Mouse (Mus musculus) spleen, postnatal 10 days (tissue): Measurements from ENCODE around the gene Cabp4.

Experiments used
- DNase-seq, 2 experiments: peaks; one replicate each; pipeline ENCODE4 v3.0.0; 2021 to 2022; ENCODE audit warnings: low spot score in 2 of 2

Cabp4 gene

GRCm38 (mm10) chr19:4101466-4101865, 42.4 kb downstream of the Cabp4 start:
- DNase-seq: no peak

DNA sequence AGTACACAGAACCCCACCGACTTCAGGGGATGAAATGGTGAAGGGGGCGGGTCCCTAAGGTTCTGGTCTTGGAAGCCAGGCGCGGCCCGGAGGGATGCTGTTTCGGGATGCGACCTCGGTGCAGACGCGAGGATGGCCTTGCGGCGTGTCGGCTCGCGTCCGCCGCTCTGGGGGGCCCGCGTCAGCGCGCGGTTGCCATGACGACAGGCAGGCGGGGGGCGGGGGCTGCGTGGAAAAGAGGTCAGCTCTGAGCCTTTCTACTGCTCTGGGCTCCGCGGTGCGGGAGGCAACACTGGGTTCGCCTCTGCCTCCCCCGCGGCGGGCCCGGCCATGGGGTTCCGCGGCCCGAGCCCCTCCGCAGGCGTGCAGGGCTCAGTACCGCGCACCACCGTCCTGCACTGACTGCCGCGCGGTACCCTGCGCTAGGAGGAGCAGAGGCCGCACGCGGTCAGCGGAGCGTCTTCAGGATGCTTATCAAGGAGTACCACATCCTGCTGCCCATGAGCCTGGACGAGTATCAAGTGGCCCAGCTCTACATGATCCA, 43.0 kb downstream of the Cabp4 start:
- DNase-seq: peak; percentile 50 to 60

DNA sequence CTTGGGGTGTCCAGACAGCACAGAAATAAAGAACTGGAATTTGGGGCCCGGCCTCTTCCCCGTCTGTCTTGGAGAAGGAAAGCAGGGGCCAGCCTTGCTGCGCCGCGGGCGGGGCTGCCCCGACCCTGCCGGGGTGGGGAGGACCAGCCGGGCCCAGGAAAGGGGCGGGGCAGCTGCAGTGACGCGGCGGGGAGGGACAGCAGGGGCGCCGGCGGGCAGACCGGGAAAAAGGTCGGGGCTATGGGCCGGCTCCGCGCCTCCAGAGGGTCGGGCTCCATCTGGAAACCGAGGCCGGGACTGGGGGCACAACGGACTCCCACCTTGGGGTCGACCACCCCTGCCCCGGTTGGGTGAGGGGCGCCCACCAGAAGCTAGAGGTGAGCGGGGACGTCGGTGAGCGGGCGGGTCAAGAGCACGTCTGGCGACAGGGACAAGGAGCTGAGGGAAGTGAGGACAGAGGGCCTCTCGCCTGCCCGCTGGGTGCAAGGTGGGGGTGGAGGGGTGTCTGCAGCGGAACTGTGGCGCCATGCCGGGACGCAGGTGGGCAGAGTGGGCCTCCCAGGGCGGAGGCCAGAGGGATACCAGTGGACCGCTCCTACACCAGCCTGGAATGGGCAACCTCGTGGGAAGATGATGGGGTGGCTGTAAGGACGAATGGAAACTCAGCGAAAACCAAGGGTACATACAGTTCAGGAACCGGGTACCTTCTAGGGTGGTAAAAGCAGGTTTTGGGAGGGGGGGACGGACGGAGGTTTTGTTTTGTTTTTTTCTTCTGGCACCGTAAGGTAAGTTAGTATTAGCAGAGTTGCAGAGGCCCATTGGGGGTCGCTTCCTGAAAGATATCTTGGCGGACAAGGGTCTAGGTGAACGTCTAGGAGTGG, 43.8 kb downstream of the Cabp4 start, which contains the start of gene Pitpnm1:
Pitpnm1 (plus strand) TSS at position 162 of the 881 bp plus-strand sequence.
- DNase-seq: peak; percentile 89 to 90

DNA sequence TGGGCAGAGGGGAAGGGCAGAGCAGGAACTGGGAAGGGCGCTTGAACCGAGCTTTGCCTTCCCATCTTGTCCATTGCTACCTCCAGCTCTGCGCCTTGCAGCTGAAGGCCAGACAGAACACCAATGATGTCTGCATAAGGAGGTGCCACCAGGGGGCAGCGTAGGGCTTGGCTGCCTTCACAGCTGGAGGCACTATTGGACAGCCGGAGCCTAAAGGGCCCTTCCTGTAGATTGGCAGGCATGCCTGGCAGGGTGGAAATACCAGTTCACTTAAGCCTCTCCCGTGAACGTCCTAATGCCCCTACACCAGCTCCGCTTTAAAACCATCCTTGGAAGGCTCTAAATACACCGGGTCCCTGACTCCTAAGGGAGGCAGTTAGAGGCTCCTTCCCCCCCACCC, 44.8 kb downstream of the Cabp4 start:
- peak; percentile 96 to 98 for DNase-seq

GRCm38 (mm10) chr19:4098426-4098825, 45.4 kb downstream of the Cabp4 start:
- peak in 1 of 2 experiments; percentile 45 for DNase-seq

GRCm38 (mm10) chr19:4097441-4097825, 46.4 kb downstream of the Cabp4 start:
- peak in 1 of 2 experiments; percentile 90 for DNase-seq

DNA sequence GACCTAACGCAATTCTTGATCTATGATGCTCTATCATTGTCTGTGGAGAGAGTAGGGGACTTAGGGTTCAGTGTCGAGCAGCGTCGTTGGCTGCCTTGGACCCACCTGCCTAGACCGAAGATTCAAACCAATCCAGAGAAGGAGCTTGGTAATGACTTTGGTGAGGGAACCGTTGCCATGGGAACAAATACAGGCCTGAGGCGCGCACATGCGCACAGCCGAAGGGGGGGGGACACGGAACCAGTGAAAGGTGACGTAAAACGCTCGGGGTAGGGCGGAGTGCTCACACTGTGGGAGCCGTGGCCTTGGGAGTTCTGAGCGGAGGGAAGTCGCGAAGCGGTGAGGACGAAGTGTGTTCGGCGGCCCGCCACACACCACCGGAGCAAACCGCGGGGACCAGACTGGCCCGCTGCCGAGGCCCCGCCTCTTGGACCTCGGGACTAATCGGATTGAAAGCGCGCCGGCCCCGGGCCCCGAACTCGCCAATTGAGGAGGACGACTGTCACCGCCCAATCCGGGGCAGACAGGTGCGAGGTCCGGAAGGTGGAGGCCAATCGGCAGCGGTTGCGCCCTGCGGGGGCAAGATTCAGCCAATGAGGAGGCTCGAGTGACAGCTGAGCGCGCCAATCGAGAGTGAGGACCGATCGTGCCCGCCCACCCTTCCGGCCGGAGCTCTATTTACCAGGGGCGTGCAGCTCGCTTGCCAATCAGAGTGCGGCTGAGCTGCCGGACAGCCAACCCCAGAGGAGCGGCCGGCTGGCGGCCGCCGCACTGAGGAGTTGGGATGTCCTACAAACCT, 47.0 kb downstream of the Cabp4 start, which contains the start of gene Cdk2ap2:
Cdk2ap2 (plus strand) TSS at position 541 of the 799 bp plus-strand sequence.
- DNase-seq: peak; percentile 99 to 100

- no peak for DNase-seq
These were observed 48.0 kb downstream of the Cabp4 start for GRCm38 (mm10) chr19:4095802-4096201.

- peak in 1 of 2 experiments; percentile 9 for DNase-seq
These were observed 49.0 kb downstream of the Cabp4 start for GRCm38 (mm10) chr19:4094774-4095303.

GRCm38 (mm10) chr19:4094348-4094747, 49.5 kb downstream of the Cabp4 start:
- peak in 1 of 2 experiments; percentile 11 for DNase-seq

DNA sequence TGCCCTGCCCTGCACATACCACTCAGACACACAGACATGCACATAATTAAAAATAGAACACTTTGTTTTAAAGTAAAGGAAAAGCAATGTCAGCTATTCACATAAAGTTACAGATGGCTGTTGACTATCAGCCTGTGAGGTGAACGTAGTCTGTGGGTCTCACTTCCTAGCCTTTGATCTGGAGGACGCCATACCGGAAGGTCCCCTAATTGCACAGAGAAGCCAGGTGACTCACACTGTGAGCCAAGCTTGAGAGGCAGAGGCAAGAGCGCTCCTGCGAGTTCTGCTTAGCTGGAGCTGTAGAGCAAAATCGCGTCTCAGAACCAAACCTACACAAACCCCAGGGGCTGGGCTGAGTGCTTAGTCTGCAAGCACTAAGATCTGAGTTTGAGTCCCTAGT, 50.1 kb downstream of the Cabp4 start:
- DNase-seq: no peak

DNA sequence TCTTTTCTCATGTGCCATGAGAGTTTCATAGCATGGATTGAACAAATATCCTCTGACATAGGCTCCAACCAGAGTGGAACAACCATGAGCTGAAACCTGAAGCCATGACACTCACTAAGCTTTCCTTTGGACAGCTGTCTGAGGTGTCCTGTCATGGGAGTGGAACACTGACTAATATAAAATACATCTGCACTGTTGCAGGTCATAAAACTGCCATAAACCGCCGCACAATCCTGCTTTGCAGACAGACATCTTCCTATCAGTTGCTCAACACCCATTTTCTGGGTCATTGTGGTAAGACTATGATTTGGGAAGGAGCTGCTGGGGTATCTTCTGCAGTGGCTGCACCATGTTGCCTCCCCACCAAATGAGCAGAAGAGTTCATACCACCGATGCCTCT, 51.1 kb downstream of the Cabp4 start:
- DNase-seq: no peak

DNA sequence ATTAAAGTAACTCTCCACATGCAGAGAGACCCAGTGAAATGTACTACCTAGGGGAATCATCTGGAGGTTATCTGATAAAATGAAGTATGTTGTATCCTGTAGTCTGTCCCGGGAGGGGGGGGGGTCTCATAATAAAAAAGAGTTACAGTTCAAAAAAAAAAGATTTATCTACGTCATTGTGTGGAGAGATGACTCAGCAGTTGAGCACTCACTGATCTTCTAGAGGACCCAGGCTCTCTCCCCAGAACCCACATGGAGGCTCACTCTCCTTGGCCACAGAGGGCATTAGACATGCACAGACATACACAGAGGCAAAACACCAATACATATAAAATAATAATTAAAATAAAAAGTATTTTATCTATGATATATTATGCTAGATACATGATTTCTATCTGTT, 52.5 kb downstream of the Cabp4 start:
- no peak for DNase-seq

GRCm38 (mm10) chr19:4090446-4090845, 53.4 kb downstream of the Cabp4 start:
- no peak for DNase-seq

DNA sequence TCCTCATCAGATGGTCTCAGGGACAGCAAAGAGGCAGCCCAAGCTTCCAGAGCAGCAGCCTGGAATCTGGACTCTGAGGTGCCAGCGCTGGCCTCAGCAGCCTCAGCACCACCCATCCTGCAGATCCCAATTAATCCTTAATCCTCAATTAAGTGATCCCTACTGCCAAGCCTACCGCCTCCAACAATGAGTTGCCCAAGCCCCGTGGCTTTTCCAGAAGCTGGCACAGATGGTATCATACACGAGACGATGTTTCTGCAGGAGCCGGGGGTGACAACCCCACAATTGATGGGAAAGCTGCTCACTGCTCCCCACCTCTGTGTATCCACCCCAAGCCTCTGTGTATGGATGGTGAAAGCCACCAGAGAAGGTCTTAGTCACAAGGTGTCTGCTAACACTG, 54.7 kb downstream of the Cabp4 start:
- no peak for DNase-seq

GRCm38 (mm10) chr19:4088146-4088545, 55.7 kb downstream of the Cabp4 start:
- DNase-seq: no peak

DNA sequence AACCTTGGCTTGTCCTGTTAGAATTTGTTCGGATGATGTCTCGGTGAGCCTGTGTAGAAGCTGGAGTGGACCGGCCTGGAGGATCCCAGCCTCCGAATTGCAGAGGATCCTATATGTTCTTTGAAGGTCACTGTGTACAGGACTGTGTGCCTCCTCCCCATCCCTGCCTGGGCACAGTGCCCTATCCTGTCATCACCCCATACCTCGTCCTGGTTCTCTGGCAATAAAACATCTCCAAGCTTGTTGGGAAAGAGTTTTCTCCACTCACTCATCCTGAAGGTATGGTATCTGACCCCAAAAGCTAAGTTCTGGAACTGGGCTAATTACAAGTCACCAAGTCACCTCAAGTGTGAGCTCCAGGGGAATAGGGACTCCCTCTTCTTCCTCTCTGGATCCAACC, 56.7 kb downstream of the Cabp4 start:
- no peak for DNase-seq

DNA sequence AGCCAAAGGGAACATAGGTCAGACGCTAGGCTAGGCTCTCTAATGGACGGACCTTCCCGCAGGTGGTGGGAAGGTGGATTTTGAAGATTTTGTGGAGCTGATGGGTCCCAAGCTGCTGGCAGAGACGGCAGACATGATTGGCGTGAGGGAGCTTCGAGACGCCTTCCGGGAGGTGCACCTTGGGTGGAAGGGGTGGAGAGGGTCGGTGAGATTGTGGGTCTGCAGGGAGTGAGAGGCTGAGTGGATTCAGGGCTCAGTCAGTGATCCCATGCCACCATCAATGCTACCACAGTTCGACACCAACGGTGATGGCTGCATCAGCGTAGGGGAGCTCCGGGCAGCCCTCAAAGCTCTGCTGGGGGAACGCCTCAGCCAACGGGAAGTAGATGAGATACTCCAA, 57.7 kb downstream of the Cabp4 start:
- DNase-seq: no peak
